Mouse (Mus musculus) urinary bladder, postnatal 4 days (tissue): ENCODE data around the gene Rtkn2.
"Not testable (repeated sequence)": the region's sequence is repeated elsewhere in the genome, so short reads cannot be mapped to it uniquely, and the experiment has no call there.

Source experiments
- DNase-seq, 2 experiments: peaks; one replicate each; pipeline ENCODE4 v3.0.0; 2021 to 2022; ENCODE audit warnings: low spot score in 2 of 2

The Rtkn2 gene

GRCm38 (mm10) chr10:68074291-68074690 lies 94.9 kb downstream of the Rtkn2 start:
- DNase-seq: no peak

DNA sequence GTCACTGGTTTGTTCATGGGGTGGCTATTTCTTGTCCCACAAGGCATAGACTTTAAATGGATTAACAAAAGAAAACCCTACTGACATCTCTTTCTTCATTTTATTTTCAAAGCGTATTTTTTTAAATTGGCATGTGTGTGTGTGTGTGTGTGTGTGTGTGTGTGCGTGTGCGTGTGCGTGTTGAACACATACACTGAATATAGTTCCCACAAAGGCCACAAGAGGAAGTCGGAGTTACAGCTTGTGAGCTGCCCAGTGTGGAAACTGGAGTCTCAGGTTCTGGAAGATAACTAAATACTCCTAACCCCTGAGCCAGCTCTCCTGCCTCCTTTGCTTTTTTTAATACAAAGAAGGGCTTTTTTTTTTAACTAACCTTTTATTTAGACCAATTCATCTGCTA lies 95.8 kb downstream of the Rtkn2 start:
- no peak for DNase-seq

DNA sequence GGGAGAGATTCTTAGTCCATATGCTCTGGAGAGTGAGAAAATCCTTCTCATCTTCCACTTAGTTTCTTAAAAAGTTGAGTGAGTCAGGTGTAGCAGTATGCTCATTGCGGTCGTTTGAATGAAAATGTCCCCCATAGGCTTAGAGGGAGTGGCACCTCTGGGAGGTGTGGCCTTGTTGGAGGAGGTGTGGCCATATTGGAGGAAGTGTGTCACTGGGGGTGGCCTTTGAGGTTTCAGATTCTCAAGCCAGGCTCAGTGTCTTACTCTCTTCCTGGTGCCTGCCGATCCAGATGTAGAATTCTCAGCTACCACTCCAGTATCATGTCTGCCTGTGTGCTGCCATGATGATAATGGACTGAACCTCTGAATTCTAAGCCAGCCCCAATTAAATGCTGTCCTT lies 99.3 kb downstream of the Rtkn2 start:
- DNase-seq: no peak

GRCm38 (mm10) chr10:68079910-68080670 lies 100.7 kb downstream of the Rtkn2 start:
- no peak for DNase-seq

DNA sequence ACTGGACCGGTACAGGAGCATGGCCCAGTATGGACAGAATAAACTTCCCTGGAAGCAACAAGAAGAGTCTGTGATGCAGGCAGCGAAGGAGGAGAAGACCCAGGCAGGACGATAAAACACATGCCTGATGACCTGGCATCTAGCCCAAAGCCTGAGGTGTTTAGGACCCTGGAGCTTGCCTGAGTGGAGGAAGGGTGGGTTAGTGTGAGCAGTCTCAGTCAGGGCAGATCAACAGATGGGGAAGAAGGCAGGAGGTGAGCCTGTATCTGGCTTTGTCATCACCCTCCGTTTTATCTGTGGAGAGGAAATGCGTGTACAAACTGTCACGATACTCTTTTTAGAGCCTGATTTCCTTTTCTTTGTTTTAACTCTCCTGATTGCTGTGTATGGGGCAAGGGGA lies 102.3 kb downstream of the Rtkn2 start:
- no peak for DNase-seq

- no peak for DNase-seq
Measured at GRCm38 (mm10) chr10:68085574-68085973, 106.2 kb downstream of the Rtkn2 start.

DNA sequence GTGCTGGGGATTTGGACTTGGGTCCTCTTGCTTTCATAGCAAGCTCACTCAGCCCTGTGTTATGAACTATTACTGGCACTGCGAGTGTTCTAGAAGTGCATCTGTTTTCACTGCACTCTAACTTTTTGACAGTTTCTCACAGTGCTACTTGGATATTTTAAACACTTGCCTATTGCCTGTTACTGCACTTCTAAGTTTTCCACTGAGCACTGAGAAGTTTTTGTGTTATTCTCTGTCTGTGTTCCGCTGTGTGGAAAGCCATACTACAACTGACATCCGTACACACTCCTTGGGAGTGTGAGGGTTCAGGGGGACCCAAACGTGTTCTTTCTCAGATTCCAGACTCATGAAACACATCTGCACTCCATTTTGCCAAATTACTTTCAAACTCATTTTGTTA lies 107.6 kb downstream of the Rtkn2 start:
- no peak for DNase-seq

GRCm38 (mm10) chr10:68087722-68088121 lies 108.4 kb downstream of the Rtkn2 start:
- no peak for DNase-seq

DNA sequence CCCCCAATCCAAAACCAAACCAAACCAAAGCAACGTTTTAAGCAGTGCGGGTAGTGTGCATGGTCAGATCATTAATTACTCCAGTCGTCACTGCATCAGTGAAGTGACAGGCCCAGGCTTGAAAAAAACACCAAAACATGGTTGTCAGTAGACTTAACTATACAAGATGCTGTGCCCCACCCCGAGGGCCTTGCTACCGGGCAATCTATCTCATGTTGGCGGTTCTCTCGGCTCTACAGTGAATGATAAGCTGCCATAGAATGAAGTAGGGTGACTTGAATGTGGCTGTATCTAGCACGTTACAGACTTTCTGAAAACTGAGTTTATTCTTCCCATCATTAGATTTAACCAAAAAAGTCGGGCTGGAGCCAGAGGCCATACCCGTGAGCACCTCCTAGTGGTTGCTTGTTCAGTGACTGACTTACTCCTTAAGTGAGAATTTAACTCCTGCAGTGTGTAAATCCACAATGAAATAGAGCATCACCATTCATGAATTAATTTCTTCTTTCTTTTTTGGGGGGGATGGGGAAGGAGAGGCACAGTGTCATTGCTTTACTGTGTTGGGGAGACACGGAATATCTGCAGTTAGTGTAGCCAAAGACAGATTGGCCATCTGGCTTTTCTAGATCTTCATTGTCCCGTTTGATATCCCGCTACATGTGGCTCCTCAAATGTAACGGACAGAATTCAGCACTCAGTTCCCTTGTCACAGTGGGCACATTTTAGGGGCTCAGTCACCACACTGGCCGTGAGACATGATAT lies 110.2 kb downstream of the Rtkn2 start:
- DNase-seq: no peak

DNA sequence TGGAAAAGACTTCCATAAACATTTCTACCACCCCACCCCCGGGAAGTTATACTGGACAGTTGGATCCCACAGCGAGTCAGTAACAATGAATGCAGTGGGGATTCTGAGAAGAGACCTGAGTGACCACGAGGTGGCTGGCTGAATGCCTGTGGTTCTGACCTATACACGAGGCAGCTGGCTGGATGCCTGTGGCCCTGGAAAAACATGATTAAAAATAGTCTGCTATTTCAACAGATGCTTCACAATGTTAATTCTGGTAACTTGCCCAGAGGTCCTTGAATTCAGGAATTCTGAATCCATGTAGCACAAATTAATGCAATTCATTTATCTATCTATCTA lies 110.8 kb downstream of the Rtkn2 start:
- peak in 1 of 2 experiments; percentile 72 for DNase-seq

DNA sequence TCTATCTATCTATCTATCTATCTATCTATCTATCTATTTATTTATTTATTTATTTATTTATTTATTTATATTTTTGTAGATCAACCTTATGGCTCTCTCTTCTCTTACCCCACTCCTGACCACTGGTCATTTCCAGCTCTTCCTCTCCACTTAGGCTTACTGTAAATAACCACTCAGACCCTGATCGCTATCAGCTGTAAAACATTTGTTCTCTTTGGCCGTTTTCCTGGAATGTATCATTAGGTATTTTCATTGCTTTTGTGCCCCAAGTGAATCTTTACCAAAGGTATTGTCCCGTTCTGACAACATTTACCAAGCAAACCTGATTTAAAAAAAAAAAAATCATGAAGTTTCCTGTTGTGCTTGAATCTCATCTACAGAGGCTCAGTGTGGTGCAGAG lies 111.2 kb downstream of the Rtkn2 start:
- DNase-seq: no peak

GRCm38 (mm10) chr10:68091011-68091410 lies 111.6 kb downstream of the Rtkn2 start:
- no peak for DNase-seq

GRCm38 (mm10) chr10:68091840-68092239 lies 112.5 kb downstream of the Rtkn2 start:
- no peak for DNase-seq

DNA sequence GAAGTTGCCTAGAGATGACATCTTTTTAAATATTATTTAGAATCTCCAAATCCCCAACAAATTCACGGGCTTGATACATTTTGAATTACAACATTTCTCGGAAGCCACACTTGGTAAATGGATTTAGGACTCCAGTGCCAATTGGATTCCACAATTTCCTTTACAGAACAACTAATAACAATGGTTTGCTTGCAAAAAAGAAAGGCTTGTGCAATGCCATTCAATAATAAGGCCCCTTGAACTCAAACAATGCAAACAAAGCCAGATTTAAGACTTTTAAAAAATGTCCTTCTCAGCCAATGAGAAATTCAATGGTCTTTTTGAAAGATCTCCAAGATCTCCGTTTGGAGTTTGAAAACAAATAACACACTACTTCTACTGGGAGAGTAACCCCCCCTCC lies 114.1 kb downstream of the Rtkn2 start:
- DNase-seq: no peak

- DNase-seq: no peak
Measured at GRCm38 (mm10) chr10:68095136-68095535, 115.8 kb downstream of the Rtkn2 start.

GRCm38 (mm10) chr10:68096395-68096794 lies 117.0 kb downstream of the Rtkn2 start:
- no peak for DNase-seq

DNA sequence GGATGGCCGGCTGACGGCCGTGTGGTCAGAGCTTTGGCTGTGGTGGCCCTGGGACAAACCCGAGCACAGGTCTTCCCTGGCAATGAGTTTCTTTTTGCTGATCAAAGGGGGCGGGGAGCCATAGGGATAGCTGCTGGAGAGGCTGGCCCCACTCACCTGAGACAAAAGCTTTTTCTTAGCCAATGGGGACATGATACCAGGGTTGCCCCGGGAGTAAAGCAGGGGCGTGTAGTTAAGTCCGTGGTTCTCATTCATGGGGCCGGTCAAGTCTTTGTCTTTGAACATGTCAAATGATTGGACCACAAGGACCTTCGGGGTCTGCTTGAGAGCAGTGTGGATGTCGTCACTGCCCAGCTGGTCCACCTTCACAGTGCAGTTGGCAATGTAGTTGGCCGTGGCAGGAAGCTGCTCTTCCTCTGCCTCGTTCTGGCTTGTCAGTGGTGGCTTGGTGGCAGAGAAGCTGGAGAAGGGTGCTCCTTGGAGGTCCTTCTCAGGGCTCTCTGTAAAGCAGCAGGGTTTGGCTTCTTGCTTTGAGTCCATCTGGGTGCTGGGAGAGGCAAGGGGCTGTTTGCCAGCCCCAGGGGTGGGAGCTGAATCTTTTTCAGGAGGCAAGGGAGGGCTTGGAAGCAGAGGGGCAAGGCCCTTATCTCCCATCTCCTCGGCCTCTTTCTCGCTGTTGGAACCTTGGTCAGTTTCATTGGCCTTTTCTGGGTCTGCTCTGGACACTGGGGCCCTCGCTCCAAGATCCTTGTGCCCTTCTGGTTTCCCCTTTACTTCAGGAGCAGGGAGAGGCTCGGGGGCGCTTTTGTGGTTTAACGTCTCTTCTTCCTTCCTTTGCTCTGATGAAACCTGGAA lies 118.7 kb downstream of the Rtkn2 start:
- DNase-seq: no peak

- DNase-seq: not testable (repeated sequence)
Measured at GRCm38 (mm10) chr10:68099801-68100200, 120.4 kb downstream of the Rtkn2 start.

- DNase-seq: no peak
Measured at GRCm38 (mm10) chr10:68100506-68100905, 121.1 kb downstream of the Rtkn2 start.

DNA sequence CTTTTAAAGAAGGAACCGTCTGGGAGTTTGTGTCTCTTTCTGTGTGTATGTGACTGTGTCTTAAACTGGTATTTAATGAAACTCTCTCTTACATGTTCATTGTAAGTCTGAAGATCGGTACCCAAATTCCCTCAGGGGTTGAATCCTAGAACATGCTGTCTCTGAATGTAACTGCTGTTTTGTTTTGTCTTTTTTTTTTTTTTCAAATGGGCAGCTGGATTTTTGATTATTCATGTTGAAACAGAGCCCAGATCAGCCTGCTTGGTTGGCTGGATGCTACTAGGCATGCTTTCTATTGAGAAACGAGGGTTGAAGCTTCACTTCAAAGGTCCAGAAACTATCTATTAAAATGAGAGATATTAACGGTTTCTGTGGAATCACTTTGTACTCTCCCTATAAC lies 121.9 kb downstream of the Rtkn2 start:
- no peak for DNase-seq

DNA sequence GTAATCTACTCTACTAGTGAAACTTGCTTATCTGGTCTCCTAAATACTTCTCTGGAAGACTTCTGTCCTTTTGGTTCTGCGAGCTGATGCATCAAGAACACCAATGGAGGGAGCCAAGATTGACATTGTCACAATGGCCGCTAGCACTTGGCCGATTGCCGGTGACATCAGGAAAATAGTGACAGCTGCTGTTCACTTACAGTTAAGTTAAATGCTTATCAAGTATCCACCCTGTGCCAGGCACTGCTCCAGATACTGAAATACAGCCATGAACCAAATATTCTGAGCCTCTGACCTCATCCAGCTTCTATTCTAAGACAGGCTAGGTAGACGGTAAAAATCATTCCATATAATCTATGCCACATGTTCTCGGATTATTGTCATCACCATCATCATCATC lies 123.2 kb downstream of the Rtkn2 start:
- DNase-seq: no peak

DNA sequence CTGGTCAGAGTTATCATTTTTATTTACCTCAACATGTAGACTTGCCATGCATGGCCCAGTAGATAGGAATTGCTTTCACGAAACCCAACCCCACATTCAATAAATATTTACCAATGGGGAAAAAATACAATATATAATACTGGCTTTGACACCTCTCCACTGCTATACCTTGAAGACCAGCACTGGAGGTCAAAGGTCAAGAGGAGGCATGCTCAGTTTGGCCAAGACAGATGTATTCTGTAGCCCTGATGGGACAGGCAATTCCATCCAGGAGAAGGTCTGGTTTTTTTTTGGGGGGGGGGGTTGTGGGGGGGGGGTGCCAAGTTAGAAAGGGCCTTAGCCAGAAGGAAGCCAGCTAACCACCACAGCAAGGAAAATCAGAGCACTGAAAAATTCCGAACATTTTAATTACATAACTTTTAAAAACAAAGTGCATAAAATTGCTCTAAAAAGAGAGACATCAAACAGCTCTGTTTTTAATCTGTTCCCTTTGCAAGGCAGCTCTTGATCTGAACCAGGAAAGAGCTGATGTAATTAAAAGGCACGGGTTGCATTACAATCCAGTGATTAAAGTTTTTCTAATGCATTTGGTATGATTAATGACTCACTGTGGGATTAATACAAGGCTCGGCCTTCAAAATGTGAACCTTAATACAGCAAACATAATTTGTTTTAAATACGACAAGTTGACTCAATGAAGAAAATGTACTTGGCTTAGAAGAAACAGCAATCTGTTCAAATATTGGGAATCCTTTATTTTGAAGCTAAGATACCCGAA lies 123.9 kb downstream of the Rtkn2 start:
- no peak for DNase-seq
